Mouse (Mus musculus): ENCODE measurements at regions not wholly inside any gene's neighbourhood (a gene's known extent, or its start where the extent isn't known, plus 50 kb on each side); places are given as distances from the start of the nearest gene placed in this dataset.

- no peak for DNase-seq (ENCODE audit: low spot score)
- 0 out of 2 replicates have a peak, but pooled peaks cover 3% of the 10 kb centered on the region for H3K4me1 ChIP-seq
- no peaks in the 10 kb centered on the region for H3K9me3 ChIP-seq
- H3K27me3 ChIP-seq (ENCODE audit: insufficient read depth, poor library complexity, severe bottlenecking) = peaks cover 86% of the 10 kb centered on the region
- no peak overlapping the region for H3K27ac ChIP-seq
- H3K4me3 ChIP-seq = no peak overlapping the region
- H3K36me3 ChIP-seq = no peaks in the 10 kb centered on the region
- 26% methylated on average over 5 of the region's 5 CpGs for WGBS
These were observed 51.8 kb upstream of the Pja1 start for GRCm38 (mm10) chrX:99522830-99523229.

GRCm38 (mm10) chrX:99522289-99522688, 51.2 kb upstream of the Pja1 start:
- H3K9me3 ChIP-seq = no peaks in the 10 kb centered on the region
- H3K4me1 ChIP-seq = peaks cover 3% of the 10 kb centered on the region; the same call in 1 of the 2 replicates
- 42% methylated on average over 11 of the region's 11 CpGs for WGBS
- no peaks in the 10 kb centered on the region for H3K36me3 ChIP-seq
- DNase-seq (ENCODE audit: low spot score) = no peak
- no peak overlapping the region for H3K27ac ChIP-seq
- H3K27me3 ChIP-seq (ENCODE audit: insufficient read depth, poor library complexity, severe bottlenecking) = peaks cover 87% of the 10 kb centered on the region
- H3K4me3 ChIP-seq = no peak overlapping the region

- H3K27me3 ChIP-seq (ENCODE audit: insufficient read depth, poor library complexity, severe bottlenecking) = peaks cover 89% of the 10 kb centered on the region
- no peak overlapping the region for H3K27ac ChIP-seq
- peaks cover 3% of the 10 kb centered on the region; the same call in 1 of the 2 replicates for H3K4me1 ChIP-seq
- H3K9me3 ChIP-seq = no peaks in the 10 kb centered on the region
- no peak overlapping the region for H3K4me3 ChIP-seq
- no peak for DNase-seq (ENCODE audit: low spot score)
- 40% methylated on average over 7 of the region's 7 CpGs for WGBS
- H3K36me3 ChIP-seq = no peaks in the 10 kb centered on the region
These were observed 50.8 kb upstream of the Pja1 start for GRCm38 (mm10) chrX:99521866-99522265.
